Mouse (Mus musculus) adrenal gland, postnatal 10 days (tissue): ENCODE results near the gene Gm49361. TPM values are rescaled to one million over a fixed set of nuclear protein-coding genes. Genes with fewer than 3 reads are reported as not detected.
"Not testable (repeated sequence)": the region's sequence is repeated elsewhere in the genome, so short reads cannot be mapped to it uniquely, and the experiment has no call there.

ENCODE experiments used
- DNase-seq: peaks from one replicate; pipeline ENCODE4 v3.0.0; 2021; ENCODE audit warnings: mixed read lengths
- long read RNA-seq, 2 experiments: library from polyadenylated mRNA; stranded (forward); transcript quantifications; one replicate each; pipeline ENCODE4 v2.0.0; 2021
- total RNA-seq, 2 experiments: library from RNA; stranded (reverse); gene quantifications; 2 replicates each; pipeline ENCODE4 v1.2.3; 2021

The Gm49361 gene
- 1 to 10 TPM in 1 of 2 experiments, under 1 TPM in 1; 0.94 to 3.9 TPM for total RNA-seq
- long read RNA-seq, experiment 1, partial matches to known transcripts = 0 of 2 reads
- long read RNA-seq, experiment 1, other reads (novel, unspliced or antisense) = 2 of 2 reads
- long read RNA-seq, experiment 2, partial matches to known transcripts = 0 of 1 reads
- long read RNA-seq, experiment 2, other reads (novel, unspliced or antisense) = 1 of 1 reads

GRCm38 (mm10) chr14:57746001-57746771, at the start of gene Gm49361:
Gene Gm49361 (minus strand): TSS chr14:57746103.
- DNase-seq = peak; percentile 96

GRCm38 (mm10) chr14:57791171-57791570, 45.3 kb upstream of the Gm49361 start:
- no peak for DNase-seq

- no peak for DNase-seq
These were observed 43.9 kb upstream of the Gm49361 start for GRCm38 (mm10) chr14:57789759-57790158.

GRCm38 (mm10) chr14:57789311-57789710, 43.4 kb upstream of the Gm49361 start:
- DNase-seq = no peak

- no peak for DNase-seq
These were observed 41.5 kb upstream of the Gm49361 start for GRCm38 (mm10) chr14:57787406-57787805.

GRCm38 (mm10) chr14:57772157-57772815, 26.4 kb upstream of the Gm49361 start:
- no peak for DNase-seq

GRCm38 (mm10) chr14:57769102-57769501, 23.2 kb upstream of the Gm49361 start:
- no peak for DNase-seq

GRCm38 (mm10) chr14:57760447-57761412, 14.8 kb upstream of the Gm49361 start:
- no peak for DNase-seq

- no peak for DNase-seq
These were observed 12.3 kb upstream of the Gm49361 start, which contains the start of gene Lats2 for GRCm38 (mm10) chr14:57758237-57758636. Gene Lats2 (minus strand): TSS chr14:57758388.

GRCm38 (mm10) chr14:57756094-57756493, 10.2 kb upstream of the Gm49361 start:
- DNase-seq = no peak

GRCm38 (mm10) chr14:57755661-57756060, 9.8 kb upstream of the Gm49361 start:
- no peak for DNase-seq

GRCm38 (mm10) chr14:57753351-57753992, 7.6 kb upstream of the Gm49361 start:
- DNase-seq = no peak

GRCm38 (mm10) chr14:57751006-57751405, 5.1 kb upstream of the Gm49361 start:
- not testable (repeated sequence) for DNase-seq

GRCm38 (mm10) chr14:57749501-57749900, 3.6 kb upstream of the Gm49361 start:
- no peak for DNase-seq

- peak; percentile 75 for DNase-seq
These were observed 473 bp downstream of the Gm49361 start for GRCm38 (mm10) chr14:57745291-57745969.

- peak; percentile 56 for DNase-seq
These were observed 1.4 kb downstream of the Gm49361 start for GRCm38 (mm10) chr14:57744547-57744946.

- no peak for DNase-seq
These were observed 5.3 kb downstream of the Gm49361 start for GRCm38 (mm10) chr14:57740651-57741050.

- no peak for DNase-seq
These were observed 8.8 kb downstream of the Gm49361 start for GRCm38 (mm10) chr14:57737089-57737488.

- no peak for DNase-seq
These were observed 9.8 kb downstream of the Gm49361 start for GRCm38 (mm10) chr14:57736141-57736540.

GRCm38 (mm10) chr14:57732668-57733293, 13.1 kb downstream of the Gm49361 start:
- DNase-seq = no peak
